Mouse (Mus musculus): ENCODE data around the gene Pnn.
"Not testable (repeated sequence)": the region's sequence is repeated elsewhere in the genome, so short reads cannot be mapped to it uniquely, and the experiment has no call there.

GRCm38 (mm10) chr12:59058242-59058641, 8.4 kb upstream of the Pnn start:
- not testable (repeated sequence) for TF ChIP-seq POLR2A (IDR thresholded peaks at IDR 0.05; ENCODE audit: borderline replicate concordance, extremely low read depth, insufficient read depth, insufficient read length, poor library complexity, severe bottlenecking); CTCF (IDR thresholded peaks at IDR 0.05; ENCODE audit: borderline replicate concordance, extremely low read depth, insufficient read depth, insufficient read length)

All from brain, embryonic 14.5 days (tissue).